Mouse (Mus musculus) midbrain, postnatal 0 days (tissue): ENCODE measurements around the gene Atg4d. TPM values are rescaled to one million over a fixed set of nuclear protein-coding genes. Genes with fewer than 3 reads are reported as not detected.

Source experiments
- ATAC-seq: fragments of 200-750 bp; cut with Nextera tagmentation; 2 replicates; pipeline ENCODE4 v1.8.0; 2017; ENCODE audit warnings: moderate number of reproducible peaks, mild to moderate bottlenecking, moderate TSS enrichment, moderate library complexity; ENCODE audit not compliant: low FRiP score
- DNase-seq: peaks from one replicate; pipeline ENCODE4 v3.0.0-alpha.2; 2015; ENCODE audit warnings: low spot score
- H3K27ac ChIP-seq: fragments of 300-500 bp; sonication (generic); 2 replicates; pipeline ENCODE4 v1.5.1; 2014; ENCODE audit warnings: low read depth, mild to moderate bottlenecking, low read length, mixed read lengths
- H3K27me3 ChIP-seq: fragments of 300-500 bp; sonication (generic); 2 replicates; pipeline ENCODE4 v1.6.1; 2014; ENCODE audit warnings: low read length, control low read depth, mixed read lengths; ENCODE audit not compliant: insufficient read depth
- H3K36me3 ChIP-seq: fragments of 300-500 bp; sonication (generic); 2 replicates; pipeline ENCODE4 v1.6.1; 2014; ENCODE audit warnings: low read length, control low read depth, mixed read lengths; ENCODE audit not compliant: insufficient read depth
- H3K4me1 ChIP-seq: fragments of 300-500 bp; sonication (generic); 2 replicates; pipeline ENCODE4 v1.6.1; 2014; ENCODE audit warnings: mild to moderate bottlenecking, control low read depth, antibody characterized with exemption, low read length, mixed read lengths; ENCODE audit not compliant: insufficient read depth
- H3K4me2 ChIP-seq: fragments of 300-500 bp; sonication (generic); 2 replicates; pipeline ENCODE4 v1.6.1; 2014; ENCODE audit warnings: low read depth, mild to moderate bottlenecking, low read length, mixed read lengths; ENCODE audit not compliant: poor library complexity, severe bottlenecking
- H3K4me3 ChIP-seq: fragments of 300-500 bp; sonication (generic); 2 replicates; pipeline ENCODE4 v1.5.1; 2014; ENCODE audit warnings: low read depth, mild to moderate bottlenecking, low read length, moderate library complexity
- H3K9ac ChIP-seq: fragments of 300-500 bp; sonication (generic); replicated peaks from 2 replicates; pipeline ENCODE4 v1.6.1; 2014; ENCODE audit warnings: mild to moderate bottlenecking, low read length, moderate library complexity, mixed read lengths; ENCODE audit not compliant: poor library complexity, severe bottlenecking
- H3K9me3 ChIP-seq: fragments of 300-500 bp; sonication (generic); 2 replicates; pipeline ENCODE4 v1.6.1; 2016; ENCODE audit warnings: low read length, control low read depth
- CTCF ChIP-seq: IDR thresholded peaks from 2 replicates; pipeline ENCODE4 v1.5.1; 2016; ENCODE audit warnings: antibody characterized with exemption, mild to moderate bottlenecking
- WGBS: fragments of 180-500 bp; shearing (Covaris S2); extraction: QIAGEN DNeasy Blood & Tissue Kit; methylation state at CpG from one replicate; pipeline ENCODE4 v1.1.7; 2014; 5-methylcytosine and 5-hydroxymethylcytosine counted together
- polyA plus RNA-seq: library from polyadenylated mRNA; unstranded; fragments of >200 nt; fragmentation: Nextera tagmentation; extraction: Ambion mirVana; gene quantifications from 2 replicates; pipeline ENCODE4 v1.2.1, GENCODE M21; 2015
- total RNA-seq: library from RNA; depleted of rRNA; stranded (reverse); fragments of >200 nt; gene quantifications from 2 replicates; pipeline ENCODE4 v1.2.3, GENCODE M21; 2014

Atg4d gene
- total and polyA plus RNA-seq, 2 experiments from 2014 or later, result 26.3 to 26.6 TPM

DNA sequence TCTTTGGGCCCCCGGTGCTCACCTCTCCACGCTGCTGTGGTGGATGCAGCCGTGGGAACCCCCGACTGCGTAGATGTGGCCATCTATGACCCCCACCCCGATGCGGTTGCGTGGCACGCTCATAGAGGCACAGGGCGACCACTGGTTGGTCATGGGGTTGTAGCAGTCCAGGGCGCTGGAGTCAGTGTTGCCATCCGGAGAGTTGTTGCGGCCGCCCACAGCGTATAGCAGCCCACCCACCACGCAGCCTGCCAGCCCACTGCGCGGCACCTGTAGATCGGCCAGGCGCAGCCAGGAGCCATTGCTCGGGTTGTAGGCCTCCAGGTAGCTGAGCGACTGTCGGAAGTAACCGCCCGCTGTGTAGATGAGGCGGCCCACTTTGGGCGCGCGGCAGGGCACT, 31.7 kb upstream of the Atg4d start:
- Histone ChIP-seq H3K4me2 (no peak overlapping the region), H3K27me3 (no peaks in the 10 kb centered on the region), H3K4me3 (no peak overlapping the region), H3K9ac (no peak overlapping the region), H3K27ac (no peak overlapping the region), H3K36me3 (peaks cover 38% of the 10 kb centered on the region), H3K4me1 (peaks cover 6% of the 10 kb centered on the region), H3K9me3 (no peaks in the 10 kb centered on the region)
- WGBS, result 89% methylated on average over 29 of the region's 29 CpGs
- no peak for TF ChIP-seq CTCF
- no peak for ATAC-seq
- DNase-seq, result no peak

DNA sequence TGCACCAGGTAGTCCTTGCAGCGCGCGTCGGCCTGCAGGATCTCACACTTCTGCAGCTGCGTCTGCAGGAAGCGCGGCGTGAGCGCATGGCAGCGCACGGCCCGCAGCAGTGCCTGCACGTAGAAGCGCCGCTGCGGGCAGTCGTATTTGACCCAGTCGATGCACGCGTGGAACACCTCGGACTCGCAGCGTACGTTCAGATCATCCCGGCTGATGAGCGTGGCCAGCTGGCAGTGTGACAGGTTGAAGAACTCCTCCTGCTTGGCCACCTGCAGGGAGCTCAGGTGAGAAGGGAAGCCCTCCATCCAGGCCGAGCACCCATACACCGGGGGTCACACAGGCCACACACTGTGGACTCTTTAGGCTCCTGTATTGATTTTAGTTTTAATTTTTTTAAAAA, 31.3 kb upstream of the Atg4d start:
- H3K36me3 ChIP-seq, result peaks cover 38% of the 10 kb centered on the region

DNA sequence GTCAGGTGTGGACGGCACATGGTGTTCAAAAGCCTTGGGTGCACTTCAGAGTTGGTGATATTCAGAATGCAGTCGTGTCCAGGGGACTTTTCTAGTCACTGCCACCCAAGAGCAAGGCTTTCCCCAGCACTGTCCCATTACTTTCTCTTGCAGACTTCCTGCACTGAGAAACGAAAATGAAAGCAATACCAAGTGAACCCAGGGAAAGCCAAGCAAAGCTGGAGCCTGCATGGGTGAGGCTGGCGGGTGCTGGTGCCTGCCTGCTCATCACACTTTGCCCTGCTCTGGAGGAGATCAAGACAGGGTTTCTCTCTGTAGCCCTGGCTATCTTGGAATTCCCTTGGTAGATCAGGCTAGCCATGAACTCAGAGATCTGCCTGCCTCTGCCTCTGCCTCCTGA, 29.8 kb upstream of the Atg4d start:
- Histone ChIP-seq H3K4me1 (peaks cover 6% of the 10 kb centered on the region), H3K27ac (no peak overlapping the region), H3K9me3 (no peaks in the 10 kb centered on the region), H3K9ac (no peak overlapping the region), H3K36me3 (peaks cover 27% of the 10 kb centered on the region), H3K4me2 (no peak overlapping the region), H3K27me3 (no peaks in the 10 kb centered on the region), H3K4me3 (no peak overlapping the region)
- TF ChIP-seq CTCF, result no peak
- DNase-seq (no peak), ATAC-seq (no peak)
- 90% methylated on average over 4 of the region's 4 CpGs for WGBS

More for the DNA sequence above, 31.3 kb upstream of the Atg4d start:
- Histone ChIP-seq H3K9me3 (no peaks in the 10 kb centered on the region), H3K27ac (no peak overlapping the region), H3K27me3 (no peaks in the 10 kb centered on the region), H3K9ac (no peak overlapping the region), H3K4me2 (no peak overlapping the region), H3K4me1 (peaks cover 6% of the 10 kb centered on the region), H3K4me3 (no peak overlapping the region)
- TF ChIP-seq CTCF, result no peak
- WGBS, result 87% methylated on average over 28 of the region's 28 CpGs
- DNase-seq (no peak), ATAC-seq (no peak)

DNA sequence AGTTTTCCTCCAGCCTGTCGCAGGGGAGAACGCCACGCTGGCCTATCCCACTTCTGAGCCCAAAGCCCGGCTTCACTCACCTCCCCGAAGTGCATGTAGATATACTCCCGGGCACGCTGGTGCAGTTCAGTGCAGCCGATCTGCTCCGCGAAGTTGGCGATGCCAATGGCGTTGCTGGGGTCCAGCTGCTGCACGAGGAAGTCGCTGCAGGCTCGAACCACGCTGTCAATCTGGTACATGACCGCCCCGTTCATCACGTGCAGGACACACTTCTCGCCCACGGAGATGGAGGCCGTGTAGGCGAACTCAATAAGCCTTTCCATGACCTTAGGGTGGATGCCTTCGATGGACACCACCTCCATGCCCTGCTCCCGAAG, 28.1 kb upstream of the Atg4d start:
- no peak for TF ChIP-seq CTCF
- no peak for ATAC-seq
- Histone ChIP-seq H3K4me2 (peak overlapping the region; percentile 68), H3K36me3 (peaks cover 19% of the 10 kb centered on the region), H3K27ac (no peak overlapping the region), H3K9ac (0 out of 2 replicates have a peak overlapping the region, but pooled peaks have one; percentile 86), H3K9me3 (no peaks in the 10 kb centered on the region), H3K4me1 (peaks cover 6% of the 10 kb centered on the region), H3K27me3 (no peaks in the 10 kb centered on the region; the same call in 1 of the 2 replicates), H3K4me3 (peak overlapping the region; percentile 78; the same call in 1 of the 2 replicates)
- 84% methylated on average over 25 of the region's 25 CpGs for WGBS
- DNase-seq, result no peak

DNA sequence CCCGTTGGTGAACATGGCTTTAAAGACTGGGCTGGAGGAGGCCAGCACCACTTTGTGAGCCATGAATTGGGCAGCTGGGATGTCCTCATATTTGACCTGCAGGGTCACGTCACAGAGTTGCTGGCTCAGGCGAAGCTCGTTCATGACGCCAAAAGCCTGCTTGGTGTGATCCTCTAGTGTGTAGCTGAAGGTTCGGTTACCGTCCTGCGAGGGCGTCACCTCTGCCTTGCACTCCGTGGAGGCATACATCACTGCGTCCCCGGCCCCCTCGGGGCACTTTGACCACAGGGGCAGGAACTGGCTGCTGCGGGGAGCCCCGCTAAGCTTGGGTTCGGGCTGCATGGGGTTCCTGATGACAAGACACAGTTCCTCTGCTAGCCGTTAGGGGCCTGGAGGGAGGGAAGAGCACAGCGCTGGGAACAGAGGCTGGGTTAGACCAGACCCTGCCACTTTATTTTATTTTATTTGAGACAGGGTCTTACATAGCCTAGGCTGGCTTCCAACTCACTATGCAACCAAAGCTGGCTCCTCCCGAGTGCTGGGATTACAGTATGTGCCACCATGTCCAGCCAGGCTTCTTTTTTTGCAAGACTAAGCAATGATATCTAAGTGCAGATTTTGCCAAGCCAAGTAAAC, 27.6 kb upstream of the Atg4d start:
- H3K27me3 ChIP-seq, result no peaks in the 10 kb centered on the region; the same call in 1 of the 2 replicates
- ATAC-seq (peak; percentile 39), DNase-seq (peak; percentile 48)
- H3K4me2 ChIP-seq, result peak overlapping the region; percentile 68
- peaks cover 6% of the 10 kb centered on the region for H3K4me1 ChIP-seq
- H3K4me3 ChIP-seq, result peak overlapping the region; percentile 78
- WGBS, result 17% methylated on average over 19 of the region's 19 CpGs
- H3K9ac ChIP-seq, result peak overlapping the region; percentile 86
- H3K27ac ChIP-seq, result peak overlapping the region; percentile 82
- no peaks in the 10 kb centered on the region for H3K9me3 ChIP-seq
- H3K36me3 ChIP-seq, result peaks cover 16% of the 10 kb centered on the region
- TF ChIP-seq CTCF, result peak; percentile 57

DNA sequence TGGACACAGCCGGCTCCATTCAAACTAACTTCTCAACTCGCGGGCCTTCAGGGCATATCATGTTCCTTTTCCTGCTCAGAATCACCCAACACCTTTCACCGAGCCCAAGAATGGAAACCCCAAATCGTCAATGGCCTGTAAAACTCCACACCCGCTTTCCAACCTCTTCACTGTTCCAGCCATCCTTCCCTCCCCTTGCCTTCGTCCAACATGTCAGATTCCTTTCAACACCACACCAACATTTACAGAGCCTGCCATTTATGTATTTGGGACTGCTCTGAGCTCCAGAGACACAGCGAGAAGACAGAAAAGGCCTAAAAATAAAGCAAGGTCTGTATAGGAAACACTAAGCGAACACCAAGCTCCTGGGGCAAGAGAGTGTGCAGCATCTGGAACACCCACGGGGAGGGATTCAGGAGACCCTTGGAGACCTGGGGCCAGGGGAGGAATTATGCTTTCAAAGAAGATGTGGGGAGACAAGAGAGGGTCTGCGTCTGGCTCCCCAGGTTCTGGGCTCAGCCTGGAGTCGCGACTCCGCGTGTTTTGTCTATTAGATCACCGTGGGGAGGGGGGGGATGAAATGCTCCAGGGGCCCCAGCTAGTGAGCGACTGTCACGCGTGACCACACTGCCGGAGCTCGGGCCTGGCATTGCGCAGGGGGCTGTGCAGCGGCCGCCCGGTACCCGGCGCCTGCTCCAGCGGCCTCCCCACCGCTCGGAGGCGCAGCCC, 26.9 kb upstream of the Atg4d start:
- peak overlapping the region; percentile 68 for H3K4me2 ChIP-seq
- ATAC-seq (peak; percentile 44), DNase-seq (no peak)
- H3K36me3 ChIP-seq, result peaks cover 13% of the 10 kb centered on the region
- H3K9ac ChIP-seq, result peak overlapping the region; percentile 86
- peak overlapping the region; percentile 78 for H3K4me3 ChIP-seq
- H3K9me3 ChIP-seq, result no peaks in the 10 kb centered on the region
- peaks cover 6% of the 10 kb centered on the region for H3K4me1 ChIP-seq
- H3K27ac ChIP-seq, result peak overlapping the region; percentile 82
- TF ChIP-seq CTCF, result no peak
- 3% methylated on average over 21 of the region's 31 CpGs for WGBS
- H3K27me3 ChIP-seq, result peaks cover 5% of the 10 kb centered on the region
